Mouse (Mus musculus): ENCODE measurements around the gene Ick. TPM values are rescaled to one million over a fixed set of nuclear protein-coding genes. Genes with fewer than 3 reads are reported as not detected.
"Not testable (repeated sequence)": the region's sequence is repeated elsewhere in the genome, so short reads cannot be mapped to it uniquely, and the experiment has no call there.

Gene Ick
- total RNA-seq, 2 experiments from 2014 or later = 10.7 to 12.2 TPM

DNA sequence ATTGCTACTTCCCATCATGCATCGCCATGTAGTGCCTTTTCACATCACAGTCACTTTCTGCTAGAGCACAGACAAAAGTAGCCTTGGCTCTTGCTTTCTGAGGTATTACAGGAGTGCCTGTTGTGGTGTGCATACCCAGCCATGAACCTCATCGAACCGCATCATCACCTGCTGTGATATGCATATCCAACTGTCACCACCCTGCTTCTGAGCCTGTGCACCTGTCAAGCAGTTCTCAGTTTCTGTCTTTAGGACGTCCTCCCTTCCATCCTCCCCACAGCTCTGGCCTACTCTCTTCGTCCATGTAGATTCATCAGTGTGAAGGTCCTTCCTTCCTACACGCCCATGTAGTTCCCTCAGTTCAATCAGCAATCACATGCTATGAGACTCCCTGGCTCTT lies 39.2 kb downstream of the Ick start:
- no peak for DNase-seq

DNA sequence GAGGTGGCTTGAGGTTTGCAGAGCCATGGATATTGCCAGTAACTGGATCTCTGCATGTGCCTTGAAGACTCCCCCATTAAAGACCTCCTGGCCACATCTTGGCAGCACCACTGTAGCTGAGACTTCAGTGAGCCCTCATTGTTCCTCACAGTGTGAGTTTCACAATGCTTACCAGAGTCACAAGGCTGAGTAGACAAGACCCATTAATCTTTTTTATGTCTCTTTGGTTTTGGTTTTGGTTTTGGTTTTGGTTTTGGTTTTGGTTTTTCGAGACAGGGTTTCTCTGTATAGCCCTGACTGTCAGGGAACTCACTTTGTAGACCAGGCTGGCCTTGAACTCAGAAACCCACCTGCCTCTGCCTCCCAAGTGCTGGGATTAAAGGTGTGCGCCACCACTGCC lies 40.8 kb downstream of the Ick start:
- not testable (repeated sequence) for DNase-seq

DNA sequence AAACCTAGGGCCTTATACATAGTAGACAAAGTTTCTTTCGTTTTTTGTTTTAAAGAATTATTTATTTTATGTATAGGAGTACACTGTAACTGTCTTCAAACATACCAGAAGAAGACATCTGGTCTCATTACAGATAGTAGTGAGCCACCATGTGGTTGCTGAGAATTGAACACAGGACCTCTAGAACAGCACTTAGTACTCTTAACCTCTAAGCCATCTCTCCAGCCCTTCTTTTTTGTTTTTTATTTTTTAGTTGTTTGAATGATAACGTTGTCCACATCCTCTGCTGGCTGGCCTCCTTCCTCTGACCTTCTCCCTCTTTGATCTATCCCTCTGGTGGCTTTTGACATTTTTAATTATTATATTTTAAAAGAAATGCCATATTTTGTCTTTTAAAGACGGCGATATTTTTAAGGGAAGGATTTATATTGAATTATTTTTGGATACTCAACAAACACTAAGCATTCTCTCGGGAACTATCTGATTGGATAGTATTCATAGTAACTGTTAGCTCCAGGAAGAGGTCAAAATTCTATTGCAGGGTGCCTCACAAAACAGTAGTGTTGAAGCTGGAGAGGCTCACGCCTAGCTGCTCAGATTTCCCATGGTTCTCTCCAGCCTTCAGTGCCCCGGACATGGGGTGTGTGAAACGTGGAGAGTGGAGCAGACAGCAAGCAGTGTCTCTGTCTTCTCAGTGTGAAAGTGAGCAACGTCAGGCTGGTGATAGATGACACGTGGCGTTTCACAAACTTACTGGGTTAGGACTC lies 45.4 kb downstream of the Ick start:
- peak in 1 of 2 experiments; percentile 24 for DNase-seq

GRCm38 (mm10) chr9:78157221-78157620 lies 48.2 kb downstream of the Ick start:
- no peak for DNase-seq

DNA sequence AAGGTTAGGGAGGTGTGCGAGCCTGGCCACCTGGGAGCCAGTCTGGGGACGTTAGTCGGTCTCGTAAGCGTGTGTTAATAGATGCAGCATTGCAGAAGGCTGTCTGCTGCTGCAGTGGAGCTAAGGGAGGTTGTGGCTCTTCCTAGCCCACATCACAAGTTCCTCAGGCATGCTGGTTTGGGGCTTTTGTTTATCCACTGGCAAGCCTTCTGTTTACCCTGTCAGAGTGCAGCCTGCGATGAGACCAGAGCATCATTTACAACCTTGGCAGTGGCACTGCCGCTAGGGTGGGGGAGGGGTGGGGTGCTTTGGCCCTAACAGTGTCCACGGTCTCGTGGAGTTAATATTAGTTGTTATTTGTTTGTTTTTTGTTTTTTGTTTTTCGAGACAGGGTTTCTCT lies 54.3 kb downstream of the Ick start:
- DNase-seq = no peak

DNA sequence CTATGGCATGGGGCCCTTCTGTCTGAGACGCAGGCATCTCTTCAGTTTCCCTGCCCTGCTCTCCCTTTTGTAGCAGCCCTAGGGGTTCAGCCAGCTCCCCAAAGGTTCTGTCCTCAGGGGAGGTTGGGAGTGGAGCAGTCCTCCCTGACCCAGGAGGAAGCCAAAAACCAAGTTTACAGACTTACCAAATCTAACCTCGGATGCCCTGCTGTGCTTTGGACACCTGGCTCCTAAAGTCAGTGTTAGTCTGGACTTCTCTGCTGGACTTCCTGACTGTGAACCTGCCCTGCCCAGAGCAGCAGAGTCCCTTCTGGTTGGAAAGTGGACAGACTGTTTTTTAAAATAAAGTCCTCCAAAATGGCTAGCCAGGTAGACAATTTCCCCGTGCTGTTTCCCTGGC lies 55.7 kb downstream of the Ick start:
- DNase-seq = no peak

GRCm38 (mm10) chr9:78165454-78165853 lies 56.5 kb downstream of the Ick start:
- no peak for DNase-seq

DNA sequence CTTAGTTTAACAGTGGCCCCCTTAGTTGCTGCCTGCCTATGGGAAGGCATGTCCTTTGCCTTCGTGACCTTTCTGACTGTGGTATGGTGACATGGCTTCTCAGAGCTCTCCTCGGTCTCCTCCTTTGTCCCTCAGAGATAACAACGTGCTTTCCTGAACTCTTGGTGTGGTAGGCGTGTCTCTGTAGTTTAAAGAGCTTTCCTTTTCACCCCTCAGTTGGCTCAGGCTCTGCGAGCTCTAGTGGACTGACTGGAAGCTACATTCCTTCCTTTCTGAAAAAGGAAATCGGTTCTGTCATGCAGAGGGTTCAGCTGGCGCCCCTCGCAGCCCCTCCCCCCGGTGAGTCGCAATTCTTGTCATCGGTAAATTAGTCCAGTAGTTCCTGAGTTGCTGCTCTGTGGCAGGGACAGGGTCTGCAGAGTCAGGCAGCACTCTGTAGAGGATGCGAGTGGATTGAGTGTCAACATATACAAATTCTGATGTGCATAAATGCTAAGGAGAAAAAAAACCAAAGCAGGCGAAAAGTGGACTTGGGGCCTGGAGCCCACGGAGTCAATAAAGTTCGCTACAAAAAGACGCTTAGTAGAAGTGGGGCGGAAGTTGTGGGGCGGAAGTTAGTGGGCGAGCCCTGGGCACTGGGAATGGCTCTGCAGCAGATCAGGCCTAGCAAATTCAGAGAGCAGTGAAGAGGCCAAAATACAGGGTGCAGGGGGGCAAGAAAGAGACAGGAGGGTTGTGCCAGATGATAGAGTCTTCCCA lies 57.9 kb downstream of the Ick start:
- no peak for DNase-seq

DNA sequence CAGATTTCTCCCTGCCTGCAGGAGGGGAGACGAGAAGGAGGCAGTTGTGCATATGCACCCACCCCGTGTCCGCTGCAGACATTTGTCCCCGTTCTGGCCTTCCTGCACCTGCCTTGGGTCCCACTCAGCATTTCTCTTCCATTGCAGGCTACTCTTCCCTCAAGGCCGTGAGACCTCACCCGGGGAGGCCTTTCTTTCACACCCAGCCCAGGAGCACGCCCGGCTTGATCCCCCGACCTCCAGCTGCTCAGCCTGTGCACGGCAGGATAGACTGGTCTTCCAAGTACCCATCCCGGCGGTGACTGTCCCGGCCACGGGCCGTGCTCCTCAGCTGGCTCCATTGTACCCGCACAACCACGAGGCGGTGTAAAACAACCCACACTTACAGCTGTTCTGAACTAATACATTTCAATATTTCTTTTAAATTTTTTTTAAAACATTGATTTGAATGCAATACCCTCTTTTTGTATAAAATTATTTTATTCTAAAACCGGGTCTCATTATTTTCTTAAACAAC lies 58.5 kb downstream of the Ick start:
- DNase-seq = no peak

- no peak for DNase-seq
Observed at GRCm38 (mm10) chr9:78168864-78169263, 59.9 kb downstream of the Ick start.

DNA sequence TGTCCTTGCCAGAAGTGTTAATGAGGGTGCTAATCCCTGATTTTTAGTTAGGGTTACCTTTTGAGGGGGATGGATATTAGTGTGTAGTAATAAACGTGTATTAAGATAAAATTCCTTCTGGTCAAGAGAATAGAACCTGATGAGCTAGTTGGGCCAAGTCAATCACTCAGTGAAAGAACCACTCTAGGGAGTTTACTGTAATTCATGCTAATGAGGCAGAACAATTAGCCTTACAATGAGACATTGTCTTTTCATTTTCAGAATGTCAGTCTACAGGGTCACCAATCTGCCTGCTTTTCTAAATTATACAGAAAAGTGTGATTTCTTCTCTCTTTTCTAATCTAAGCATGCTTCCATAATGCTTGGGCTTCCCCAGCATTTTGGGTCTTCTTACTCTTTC lies 65.0 kb downstream of the Ick start:
- no peak for DNase-seq

DNA sequence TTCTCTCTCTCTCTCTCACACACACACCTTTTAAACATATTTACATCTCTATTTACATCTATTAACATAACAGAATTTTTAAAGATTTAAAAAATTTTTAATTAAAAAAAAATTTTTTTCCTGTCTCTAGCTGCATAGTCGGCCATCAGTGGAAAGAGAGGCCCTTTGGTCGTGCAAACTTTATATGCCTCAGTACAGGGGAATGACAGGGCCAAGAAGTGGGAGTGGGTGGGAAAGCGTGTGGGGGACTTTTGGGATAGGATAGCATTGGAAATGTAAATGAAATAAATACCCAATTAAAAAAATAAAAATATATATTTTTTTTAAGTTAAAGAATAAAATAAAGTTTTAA lies 65.9 kb downstream of the Ick start:
- DNase-seq = not testable (repeated sequence)

DNA sequence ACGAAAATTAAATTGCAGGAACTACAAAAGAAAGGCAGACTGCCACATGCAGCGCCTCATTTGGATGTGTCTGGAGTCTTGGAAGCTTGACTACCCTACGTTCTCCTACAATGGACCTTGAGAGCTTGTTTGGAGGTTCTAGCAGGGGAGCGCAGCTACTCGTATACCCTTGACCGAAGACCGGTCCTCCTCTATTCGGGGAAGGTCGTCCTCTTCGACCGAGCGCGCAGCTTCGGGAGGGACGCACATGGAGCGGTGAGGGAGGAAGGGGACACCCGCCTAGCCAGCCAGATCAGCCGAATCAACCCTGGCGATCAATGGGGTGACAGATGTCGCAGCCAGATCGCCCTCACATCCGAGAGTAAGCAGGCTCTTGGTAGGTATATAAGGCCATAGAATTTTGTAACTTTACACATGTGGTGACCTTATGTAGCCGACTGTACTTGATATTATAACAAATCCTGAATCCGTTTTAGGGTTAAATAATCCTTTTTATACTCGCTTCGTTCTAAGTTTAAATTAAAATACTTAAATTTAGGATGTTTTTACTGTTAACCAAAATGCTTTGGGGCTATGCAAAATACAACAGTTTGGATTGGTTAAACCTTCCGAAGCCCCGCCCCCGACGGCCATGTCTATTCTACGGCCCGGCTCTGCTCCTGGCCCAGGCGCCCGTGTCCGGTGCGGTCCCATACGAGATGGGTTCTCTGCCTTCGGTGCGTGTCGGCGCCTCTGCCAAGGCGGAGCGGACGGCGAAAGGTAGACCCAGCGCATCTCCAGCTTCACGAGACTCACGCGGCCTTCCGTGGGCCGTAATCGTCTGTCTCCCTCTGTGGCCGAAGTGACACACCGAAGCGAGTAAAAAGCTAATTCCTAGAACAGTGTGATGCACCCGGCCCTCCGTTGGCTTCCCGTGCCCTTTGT lies 66.5 kb downstream of the Ick start:
- peak; percentile 96 to 97 for DNase-seq

DNA sequence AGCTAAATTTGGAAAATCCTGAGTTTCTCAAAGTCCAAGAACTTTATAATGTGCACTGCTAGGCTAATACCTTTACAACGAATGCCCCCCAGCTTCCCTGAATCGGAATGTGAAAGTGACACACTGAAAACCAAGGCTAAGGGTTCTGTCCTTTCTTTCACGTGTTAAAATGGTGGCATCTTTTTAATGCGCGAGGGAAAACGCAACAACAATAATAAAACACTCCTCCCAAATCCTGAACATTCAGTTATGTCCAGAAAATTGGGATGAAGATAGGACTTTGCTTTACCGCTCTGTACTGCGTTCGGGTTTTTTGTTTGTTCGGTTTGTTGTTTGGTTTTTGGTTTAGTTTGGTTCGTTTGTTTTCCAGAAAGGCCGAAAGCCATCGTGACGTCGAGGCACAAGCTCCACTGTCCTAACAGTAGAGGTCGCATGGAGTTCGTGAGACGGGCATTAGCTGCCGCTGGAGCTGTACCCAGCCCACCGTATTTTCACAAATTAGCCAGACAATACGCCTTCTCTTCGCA lies 67.3 kb downstream of the Ick start:
- peak; percentile 77 to 78 for DNase-seq

DNA sequence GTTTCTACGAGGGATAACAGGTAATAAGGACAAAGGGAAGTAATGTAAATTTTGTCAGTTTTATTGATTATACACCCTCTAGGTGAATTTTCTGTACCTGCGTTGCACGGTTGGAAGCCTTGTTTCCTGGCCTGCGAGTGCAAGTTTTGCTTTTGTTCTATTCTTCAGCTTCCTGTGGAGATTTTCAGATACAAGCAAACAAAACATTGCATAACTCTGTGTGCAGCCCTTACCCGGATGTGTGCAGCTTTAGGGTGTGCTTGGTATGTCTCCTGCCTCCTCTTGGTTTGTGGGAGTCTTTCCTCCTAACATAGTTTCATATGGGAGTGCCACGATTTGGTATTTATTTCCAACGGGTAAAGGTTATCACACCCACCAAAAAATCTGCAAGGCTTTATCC lies 67.8 kb downstream of the Ick start:
- DNase-seq = peak; percentile 42 to 53

GRCm38 (mm10) chr9:78178197-78178596 lies 69.2 kb downstream of the Ick start:
- no peak for DNase-seq

DNA sequence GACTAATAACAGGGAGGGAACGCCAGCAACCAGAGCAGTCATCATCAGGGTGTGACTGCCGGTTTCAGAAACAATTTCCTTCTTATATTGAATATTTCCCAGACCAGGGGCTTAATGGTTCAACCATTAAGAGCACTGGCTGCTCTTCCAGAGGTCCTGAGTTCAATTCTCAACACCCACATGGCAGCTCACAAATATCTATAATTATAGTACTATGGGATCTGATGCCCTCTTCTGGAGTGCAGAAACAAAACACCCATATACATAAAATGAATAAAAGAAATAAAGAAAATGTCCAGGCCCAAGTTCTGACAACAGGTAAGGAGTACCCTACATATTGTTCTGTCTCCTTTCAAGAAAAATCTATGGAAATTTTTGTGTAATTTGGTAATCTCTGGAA lies 70.1 kb downstream of the Ick start:
- DNase-seq = no peak

GRCm38 (mm10) chr9:78182474-78182873 lies 73.5 kb downstream of the Ick start, which contains the start of gene Gsta4:
Gene Gsta4 (plus strand): TSS chr9:78182774.
- DNase-seq = not testable (repeated sequence)

- peak in 1 of 2 experiments; percentile 21 for DNase-seq
Observed at GRCm38 (mm10) chr9:78185686-78186085, 76.7 kb downstream of the Ick start.

GRCm38 (mm10) chr9:78188910-78189309 lies 79.9 kb downstream of the Ick start:
- no peak for DNase-seq

DNA sequence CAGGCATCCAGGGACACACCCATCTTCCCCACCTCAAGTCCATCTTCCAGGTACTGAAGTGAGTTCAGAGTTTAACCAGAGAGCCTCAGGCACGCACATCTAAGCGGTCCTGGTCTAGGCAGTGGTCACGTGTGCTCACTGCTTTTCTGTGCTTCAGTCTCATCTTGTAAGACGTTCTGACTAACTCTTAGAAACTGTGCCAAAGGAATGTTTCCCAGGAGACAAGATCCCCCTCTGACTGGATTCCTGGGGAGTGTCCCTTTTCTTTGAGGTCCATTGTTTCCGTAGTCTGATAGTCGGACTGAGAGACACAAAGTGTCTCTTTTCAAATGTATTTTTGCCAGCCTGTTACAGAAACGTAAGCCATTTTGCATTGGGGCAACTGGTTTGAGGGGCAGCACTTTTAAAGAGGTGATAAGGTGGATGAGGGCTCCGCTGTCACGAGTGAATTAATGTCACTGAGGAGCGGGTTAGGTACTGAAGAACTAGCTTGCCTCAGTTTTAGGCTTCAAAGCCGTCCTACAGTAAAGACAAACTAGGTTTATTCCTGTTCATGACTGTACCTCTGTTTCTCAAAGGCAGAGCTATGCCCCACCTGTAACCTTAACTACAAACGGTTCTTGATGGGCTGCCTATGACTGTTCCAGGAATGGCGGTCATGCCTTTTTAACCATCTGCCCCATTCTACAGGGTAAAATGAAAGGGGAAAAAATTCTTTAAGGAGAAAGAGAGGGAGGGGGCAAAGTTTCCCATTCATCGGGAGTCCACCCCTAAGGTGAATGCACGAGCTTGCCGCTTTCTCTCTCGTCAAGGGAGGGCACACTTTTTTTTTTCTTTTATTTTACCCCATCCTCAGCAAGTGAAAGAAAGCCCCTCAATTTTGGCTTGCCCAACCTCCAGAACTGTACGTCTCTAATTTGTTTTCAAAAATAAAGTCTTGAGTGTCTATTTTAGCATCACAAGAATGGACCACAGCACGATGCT lies 82.0 kb downstream of the Ick start:
- no peak for DNase-seq
